In the genomic region with DNA sequence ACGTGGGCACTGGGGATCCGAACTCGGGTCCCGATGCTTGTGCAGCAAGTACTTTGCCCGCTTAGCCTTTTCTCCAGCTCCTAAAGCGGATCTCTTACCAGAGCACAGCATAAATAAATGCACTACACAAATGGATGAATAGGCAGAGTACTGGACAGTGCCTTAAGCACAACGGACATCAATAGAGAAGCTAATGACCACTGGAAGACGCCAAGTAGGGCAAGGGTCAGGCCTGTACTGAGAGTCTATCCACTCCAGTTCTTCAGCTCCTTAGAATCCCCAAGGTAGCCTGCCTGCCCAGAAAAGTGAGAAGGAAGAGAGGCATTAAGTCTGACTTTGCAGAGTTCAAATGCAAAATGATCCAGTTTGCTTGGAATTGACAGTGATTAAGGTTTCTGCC, we compare ENCODE assay signal across 18 mouse cellular contexts.
A peak's percentile ranks its signal among the peaks of the same experiment; 100 is the strongest.
DNase-seq lines count a peak whose midpoint lies in the region; ATAC-seq and TF ChIP-seq lines count a peak whose summit lies in the region.
"Had no signal": no experiment of that assay in that cellular context is flagged by ENCODE, and none has a peak within 500 bp of the region (broad histone marks: within the 10 kb centered on the region; RNA-seq: fewer than 3 reads in every experiment).

No protein-coding gene starts in this region.

- H3K27ac ChIP-seq in heart, embryonic 12.5 days (ENCODE audit: poor library complexity, severe bottlenecking), result no peak overlapping the region
- no peak overlapping the region for H3K27ac ChIP-seq in kidney, adult 2 months (ENCODE audit: insufficient read depth, low read depth, low read length)
- H3K27ac ChIP-seq in kidney, embryonic 15.5 days, result no peak overlapping the region
- H3K27ac ChIP-seq: embryonic facial prominence, embryonic 12.5 days; forebrain, embryonic 15.5 days; hindbrain, embryonic 10.5 days; neural tube, embryonic 12.5 days had no signal

- intact Hi-C loops in heart, postnatal 10 days (cut with DNase I), result no loop called here

- peaks cover 6% of the 10 kb centered on the region; the same call in 1 of the 2 replicates for H3K4me1 ChIP-seq in heart, embryonic 12.5 days (replicated peaks)
- no peaks in the 10 kb centered on the region for H3K4me1 ChIP-seq in kidney, adult 2 months (ENCODE audit: control insufficient read depth, insufficient read depth, low read length)
- no peaks in the 10 kb centered on the region for H3K4me1 ChIP-seq in kidney, embryonic 15.5 days
- no peaks in the 10 kb centered on the region for H3K4me1 ChIP-seq in lung, adult 2 months (ENCODE audit: control insufficient read depth, insufficient read depth, low read length)
- H3K4me1 ChIP-seq: forebrain, embryonic 15.5 days; neural tube, embryonic 12.5 days had no signal

- no peaks in the 10 kb centered on the region for H3K36me3 ChIP-seq in heart, embryonic 12.5 days
- H3K36me3 ChIP-seq in kidney, adult 2 months (ENCODE audit: control insufficient read depth, insufficient read depth, low read length), result no peaks in the 10 kb centered on the region
- no peaks in the 10 kb centered on the region for H3K36me3 ChIP-seq in kidney, embryonic 15.5 days
- H3K36me3 ChIP-seq: embryonic facial prominence, embryonic 12.5 days; forebrain, embryonic 15.5 days; hindbrain, embryonic 10.5 days; neural tube, embryonic 12.5 days had no signal

- H3K4me2 ChIP-seq in heart, embryonic 12.5 days, result no peak overlapping the region
- H3K4me2 ChIP-seq in kidney, embryonic 15.5 days, result no peak overlapping the region
- H3K4me2 ChIP-seq: embryonic facial prominence, embryonic 12.5 days; forebrain, embryonic 15.5 days; neural tube, embryonic 12.5 days had no signal

- H3K4me3 ChIP-seq in heart, embryonic 12.5 days, result no peak overlapping the region
- H3K4me3 ChIP-seq in kidney, adult 2 months (ENCODE audit: insufficient read depth, low read depth, low read length), result no peak overlapping the region
- H3K4me3 ChIP-seq in kidney, embryonic 15.5 days (replicated peaks), result no peak overlapping the region
- no peak overlapping the region for H3K4me3 ChIP-seq in lung, adult 2 months (replicated peaks; ENCODE audit: extremely low read depth, low read depth, low read length)
- H3K4me3 ChIP-seq: embryonic facial prominence, embryonic 12.5 days; forebrain, embryonic 15.5 days; hindbrain, embryonic 10.5 days; neural tube, embryonic 12.5 days had no signal

- no peaks in the 10 kb centered on the region for H3K27me3 ChIP-seq in heart, embryonic 12.5 days (replicated peaks)
- H3K27me3 ChIP-seq in kidney, adult 2 months (replicated peaks; ENCODE audit: control insufficient read depth, insufficient read depth, low read length), result no peaks in the 10 kb centered on the region
- H3K27me3 ChIP-seq in kidney, embryonic 15.5 days, result no peaks in the 10 kb centered on the region
- H3K27me3 ChIP-seq: embryonic facial prominence, embryonic 12.5 days; forebrain, embryonic 15.5 days; neural tube, embryonic 12.5 days had no signal

- DNase-seq in heart, postnatal 10 days, result peak; percentile 28 to 34
- DNase-seq in kidney, adult 2 months, result peak; percentile 56
- DNase-seq in NIH3T3 (ENCODE audit: low read depth) (peak; percentile 2), adipocyte (ENCODE audit: low spot score) (peak; percentile 6)
- DNase-seq in lung, adult 2 months, result no peak
- DNase-seq: adrenal gland, adult 8-10 months; cerebellum, adult 18-20 months; liver; liver, postnatal 0 days; lung, postnatal 36 days; thymus, postnatal 36 days had no signal

- WGBS in heart, embryonic 12.5 days, result 90% methylated on average over 8 of the region's 8 CpGs
- 75% methylated on average over 8 of the region's 8 CpGs for WGBS in kidney, adult 2 months
- 85% methylated on average over 8 of the region's 8 CpGs for WGBS in kidney, embryonic 15.5 days
- WGBS in lung, adult 2 months, result 85% methylated on average over 8 of the region's 8 CpGs

- H3K9me3 ChIP-seq in heart, embryonic 12.5 days (replicated peaks), result no peaks in the 10 kb centered on the region
- no peaks in the 10 kb centered on the region for H3K9me3 ChIP-seq in kidney, embryonic 15.5 days (replicated peaks)
- H3K9me3 ChIP-seq: embryonic facial prominence, embryonic 12.5 days; forebrain, embryonic 15.5 days; hindbrain, embryonic 10.5 days; neural tube, embryonic 12.5 days had no signal

- ATAC-seq in heart, embryonic 12.5 days (ENCODE audit: insufficient number of reproducible peaks, low FRiP score), result no peak
- no peak for ATAC-seq in kidney, embryonic 15.5 days (replicated peaks; ENCODE audit: low FRiP score)
- ATAC-seq: forebrain, embryonic 15.5 days; intestine, embryonic 16.5 days; liver, postnatal 0 days had no signal

- TF ChIP-seq POLR2A in kidney, adult 2 months (IDR thresholded peaks at IDR 0.05; ENCODE audit: low read depth, low read length), result no peak
- TF ChIP-seq POLR2A in lung, adult 2 months (IDR thresholded peaks at IDR 0.05; ENCODE audit: borderline replicate concordance, extremely low read depth, low read depth, low read length), result no peak

- no peak overlapping the region for H3K9ac ChIP-seq in heart, embryonic 12.5 days
- H3K9ac ChIP-seq in kidney, embryonic 15.5 days, result no peak overlapping the region
- H3K9ac ChIP-seq: embryonic facial prominence, embryonic 12.5 days; forebrain, embryonic 15.5 days; liver, postnatal 0 days; neural tube, embryonic 12.5 days had no signal

- no peak for TF ChIP-seq CTCF in kidney, adult 2 months (conservative IDR thresholded peaks at IDR 0.05; ENCODE audit: insufficient read depth, insufficient read length, low read depth, low read length)
- TF ChIP-seq CTCF in lung, adult 2 months (IDR thresholded peaks at IDR 0.05; ENCODE audit: insufficient read depth, low read length), result no peak
